Mouse (Mus musculus): ENCODE results near the gene Cand1. TPM values are rescaled to one million over a fixed set of nuclear protein-coding genes. Genes with fewer than 3 reads are reported as not detected.

Cand1 gene
- total RNA-seq (2021): 10 to 100 TPM; 24.9 to 29.8 TPM
- long read RNA-seq, experiment 1, full-length matches to known transcripts: 21 of 29 reads
- long read RNA-seq, experiment 1, partial matches to known transcripts: 4 of 29 reads
- long read RNA-seq, experiment 1, other reads (novel, unspliced or antisense): 4 of 29 reads
- long read RNA-seq, experiment 2, full-length matches to known transcripts: 23 of 28 reads
- long read RNA-seq, experiment 2, partial matches to known transcripts: 3 of 28 reads
- long read RNA-seq, experiment 2, other reads (novel, unspliced or antisense): 2 of 28 reads

GRCm38 (mm10) chr10:119239969-119240721 lies at the start of gene Cand1:
Cand1 (minus strand) TSS chr10:119240055.
- intact Hi-C loops (cut with DNase I; ENCODE audit: low total_unique reads): no loop called here
- peak; percentile 99 for DNase-seq

- DNase-seq: no peak
- intact Hi-C loops (cut with DNase I; ENCODE audit: low total_unique reads): no loop called here
Measured at GRCm38 (mm10) chr10:119278871-119279270, 39.0 kb upstream of the Cand1 start.

- no peak for DNase-seq
- intact Hi-C loops (cut with DNase I; ENCODE audit: low total_unique reads): loop anchor here (5.0 kb wide), 1 partner anchor 183 kb away; no protein-coding TSS in a partner anchor
Measured at GRCm38 (mm10) chr10:119274333-119274732, 34.5 kb upstream of the Cand1 start.

- no peak for DNase-seq
- intact Hi-C loops (cut with DNase I; ENCODE audit: low total_unique reads): loop anchor here (5.0 kb wide), 1 partner anchor 185 kb away; no protein-coding TSS in a partner anchor
Measured at GRCm38 (mm10) chr10:119272536-119272935, 32.7 kb upstream of the Cand1 start.

- intact Hi-C loops (cut with DNase I; ENCODE audit: low total_unique reads): loop anchor here (5.0 kb wide), 1 partner anchor 185 kb away; no protein-coding TSS in a partner anchor
- DNase-seq: no peak
Measured at GRCm38 (mm10) chr10:119272005-119272404, 32.1 kb upstream of the Cand1 start.

- no peak for DNase-seq
- intact Hi-C loops (cut with DNase I; ENCODE audit: low total_unique reads): loop anchor here (5.0 kb wide), 1 partner anchor 186 kb away; no protein-coding TSS in a partner anchor
Measured at GRCm38 (mm10) chr10:119271101-119271500, 31.2 kb upstream of the Cand1 start.

- DNase-seq: peak; percentile 23
- intact Hi-C loops (cut with DNase I; ENCODE audit: low total_unique reads): loop anchor here (5.0 kb wide), 1 partner anchor 187 kb away; no protein-coding TSS in a partner anchor
Measured at GRCm38 (mm10) chr10:119270384-119270985, 30.6 kb upstream of the Cand1 start.

GRCm38 (mm10) chr10:119264761-119265160 lies 24.9 kb upstream of the Cand1 start:
- intact Hi-C loops (cut with DNase I; ENCODE audit: low total_unique reads): no loop called here
- no peak for DNase-seq

GRCm38 (mm10) chr10:119262821-119263220 lies 23.0 kb upstream of the Cand1 start:
- intact Hi-C loops (cut with DNase I; ENCODE audit: low total_unique reads): no loop called here
- no peak for DNase-seq

GRCm38 (mm10) chr10:119257876-119258275 lies 18.0 kb upstream of the Cand1 start:
- DNase-seq: no peak
- intact Hi-C loops (cut with DNase I; ENCODE audit: low total_unique reads): no loop called here

GRCm38 (mm10) chr10:119244146-119244545 lies 4.3 kb upstream of the Cand1 start:
- DNase-seq: no peak
- intact Hi-C loops (cut with DNase I; ENCODE audit: low total_unique reads): no loop called here

- no peak for DNase-seq
- intact Hi-C loops (cut with DNase I; ENCODE audit: low total_unique reads): no loop called here
Measured at GRCm38 (mm10) chr10:119240722-119241089, 851 bp upstream of the Cand1 start.

- no peak for DNase-seq
- intact Hi-C loops (cut with DNase I; ENCODE audit: low total_unique reads): no loop called here
Measured at GRCm38 (mm10) chr10:119239633-119239968, 254 bp downstream of the Cand1 start.

GRCm38 (mm10) chr10:119238985-119239631 lies 747 bp downstream of the Cand1 start:
- intact Hi-C loops (cut with DNase I; ENCODE audit: low total_unique reads): no loop called here
- peak; percentile 51 for DNase-seq

GRCm38 (mm10) chr10:119231526-119231925 lies 8.3 kb downstream of the Cand1 start:
- no peak for DNase-seq
- intact Hi-C loops (cut with DNase I; ENCODE audit: low total_unique reads): no loop called here

- DNase-seq: no peak
- intact Hi-C loops (cut with DNase I; ENCODE audit: low total_unique reads): no loop called here
Measured at GRCm38 (mm10) chr10:119230703-119231102, 9.2 kb downstream of the Cand1 start.

- no peak for DNase-seq
- intact Hi-C loops (cut with DNase I; ENCODE audit: low total_unique reads): no loop called here
Measured at GRCm38 (mm10) chr10:119230074-119230669, 9.7 kb downstream of the Cand1 start.

GRCm38 (mm10) chr10:119223686-119224085 lies 16.2 kb downstream of the Cand1 start:
- intact Hi-C loops (cut with DNase I; ENCODE audit: low total_unique reads): no loop called here
- DNase-seq: no peak

GRCm38 (mm10) chr10:119221631-119222030 lies 18.2 kb downstream of the Cand1 start:
- intact Hi-C loops (cut with DNase I; ENCODE audit: low total_unique reads): no loop called here
- no peak for DNase-seq

GRCm38 (mm10) chr10:119219415-119219814 lies 20.4 kb downstream of the Cand1 start:
- DNase-seq: no peak
- intact Hi-C loops (cut with DNase I; ENCODE audit: low total_unique reads): no loop called here
